Mouse (Mus musculus) midbrain, embryonic 15.5 days (tissue): ENCODE measurements at regions not wholly inside any gene's neighbourhood (a gene's known extent, or its start where the extent isn't known, plus 50 kb on each side); places are given as distances from the start of the nearest gene placed in this dataset.

ENCODE experiments used
- ATAC-seq: fragments of 200-750 bp; cut with Nextera tagmentation; replicated peaks from 2 replicates; pipeline ENCODE4 v1.8.0; 2017; ENCODE audit warnings: moderate TSS enrichment
- H3K27ac ChIP-seq: fragments of 300-500 bp; sonication (generic); 2 replicates; pipeline ENCODE4 v1.5.1; 2015; ENCODE audit warnings: mild to moderate bottlenecking, inconsistent platforms
- H3K27me3 ChIP-seq: fragments of 300-500 bp; sonication (generic); replicated peaks from 2 replicates; pipeline ENCODE4 v1.6.1; 2015; ENCODE audit warnings: inconsistent platforms
- H3K36me3 ChIP-seq: fragments of 300-500 bp; sonication (generic); replicated peaks from 2 replicates; pipeline ENCODE4 v1.6.1; 2015; ENCODE audit warnings: inconsistent platforms
- H3K4me1 ChIP-seq: fragments of 300-500 bp; sonication (generic); 2 replicates; pipeline ENCODE4 v1.6.1; 2015; ENCODE audit warnings: inconsistent platforms
- H3K4me2 ChIP-seq: fragments of 300-500 bp; sonication (generic); 2 replicates; pipeline ENCODE4 v1.6.1; 2015; ENCODE audit warnings: inconsistent platforms, mild to moderate bottlenecking, moderate library complexity
- H3K4me3 ChIP-seq: fragments of 300-500 bp; sonication (generic); 2 replicates; pipeline ENCODE4 v1.5.1; 2015; ENCODE audit warnings: mild to moderate bottlenecking, inconsistent platforms
- H3K9ac ChIP-seq: fragments of 300-500 bp; sonication (generic); 2 replicates; pipeline ENCODE4 v1.6.1; 2015; ENCODE audit warnings: mild to moderate bottlenecking, inconsistent platforms
- H3K9me3 ChIP-seq: fragments of 300-500 bp; sonication (generic); 2 replicates; pipeline ENCODE4 v1.6.1; 2016; ENCODE audit warnings: inconsistent platforms
- WGBS: fragments of 180-500 bp; shearing (Covaris S2); methylation state at CpG from one replicate; pipeline ENCODE4 v1.1.7; 2015; ENCODE audit warnings: mixed read lengths; 5-methylcytosine and 5-hydroxymethylcytosine counted together

DNA sequence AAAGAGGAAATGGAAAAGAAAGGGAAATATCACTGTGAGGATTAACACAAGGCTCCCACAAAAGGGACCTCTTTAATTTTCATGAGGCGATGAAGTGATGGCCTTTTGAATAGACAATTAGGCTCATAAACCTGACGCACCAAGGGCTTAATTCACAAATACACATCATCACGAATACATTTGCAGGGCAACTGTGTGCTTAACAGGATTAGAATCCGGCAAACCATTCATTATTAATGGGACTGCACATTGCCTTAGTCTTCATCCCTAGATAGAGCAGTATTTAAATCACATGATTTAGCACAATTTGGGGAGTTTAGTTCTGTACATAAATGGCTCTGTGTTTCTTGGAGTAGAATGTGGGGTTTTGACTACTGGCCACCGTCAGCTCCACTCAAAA lies 228.4 kb upstream of the Arid1b start:
- WGBS, result 18% methylated on average over 5 of the region's 5 CpGs
- no peak for ATAC-seq
- H3K27me3 ChIP-seq, result no peaks in the 10 kb centered on the region
- no peaks in the 10 kb centered on the region for H3K9me3 ChIP-seq
- no peak overlapping the region for H3K4me3 ChIP-seq
- H3K36me3 ChIP-seq, result no peaks in the 10 kb centered on the region
- H3K4me1 ChIP-seq, result no peaks in the 10 kb centered on the region
- H3K9ac ChIP-seq, result no peak overlapping the region
- H3K27ac ChIP-seq, result no peak overlapping the region
- no peak overlapping the region for H3K4me2 ChIP-seq

DNA sequence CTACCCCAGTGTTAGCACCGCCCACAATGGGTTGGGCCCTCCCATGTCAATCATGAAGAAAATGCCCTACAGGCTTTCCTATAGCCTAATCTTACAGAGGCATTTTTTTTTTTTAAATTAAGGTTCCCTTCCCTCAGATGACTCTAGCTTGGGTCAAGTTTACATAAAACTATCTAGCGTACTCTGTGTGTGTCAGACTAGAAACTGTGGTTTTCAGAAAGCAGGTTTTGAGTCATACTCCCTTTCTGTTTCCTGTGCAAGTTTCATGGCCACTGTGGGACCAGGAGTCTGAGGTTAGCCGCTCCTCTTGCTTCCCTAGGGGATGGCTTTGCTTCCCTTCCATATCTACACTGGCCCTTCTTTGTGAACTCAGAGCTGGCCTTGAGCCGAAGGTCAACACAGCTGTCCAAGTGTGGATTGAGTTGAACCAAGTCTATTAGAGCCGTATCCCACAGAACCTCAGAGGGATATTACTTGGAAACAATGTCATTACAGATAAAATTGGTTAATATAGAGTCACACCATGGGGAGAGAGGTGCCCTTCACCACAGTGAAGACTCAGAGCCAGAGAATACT lies 226.1 kb upstream of the Arid1b start:
- WGBS, result 94% methylated on average over 5 of the region's 5 CpGs
- Histone ChIP-seq H3K4me3 (no peak overlapping the region), H3K9ac (no peak overlapping the region), H3K27ac (no peak overlapping the region), H3K9me3 (no peaks in the 10 kb centered on the region), H3K27me3 (0 out of 2 replicates have a peak, but pooled peaks cover 3% of the 10 kb centered on the region), H3K36me3 (no peaks in the 10 kb centered on the region), H3K4me1 (no peaks in the 10 kb centered on the region), H3K4me2 (no peak overlapping the region)
- ATAC-seq, result no peak

GRCm38 (mm10) chr17:4769284-4769683 lies 224.8 kb upstream of the Arid1b start:
- Histone ChIP-seq H3K9ac (no peak overlapping the region), H3K4me3 (no peak overlapping the region), H3K4me2 (no peak overlapping the region), H3K4me1 (no peaks in the 10 kb centered on the region), H3K36me3 (no peaks in the 10 kb centered on the region), H3K9me3 (no peaks in the 10 kb centered on the region), H3K27me3 (0 out of 2 replicates have a peak, but pooled peaks cover 3% of the 10 kb centered on the region), H3K27ac (no peak overlapping the region)
- ATAC-seq, result no peak
- WGBS, result 65% methylated on average over 4 of the region's 4 CpGs

DNA sequence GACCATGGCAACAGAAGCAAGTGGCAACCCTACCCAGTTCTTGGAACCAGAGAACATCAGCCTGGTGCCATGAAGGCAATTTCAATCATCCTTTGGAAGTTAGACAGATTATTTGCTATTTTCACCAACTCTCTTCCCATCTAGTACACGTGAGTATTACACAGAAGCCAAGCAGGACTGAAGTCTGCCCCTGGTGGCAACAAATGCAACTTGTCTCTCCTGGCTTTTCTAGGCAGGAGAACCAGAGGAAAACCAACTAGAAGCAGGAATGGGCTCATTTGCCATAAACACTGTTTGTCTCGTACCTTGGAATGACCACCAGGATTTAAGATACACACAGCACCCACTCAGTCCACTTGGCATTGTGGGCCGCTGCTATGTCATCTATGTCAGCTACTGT lies 224.1 kb upstream of the Arid1b start:
- Histone ChIP-seq H3K36me3 (no peaks in the 10 kb centered on the region), H3K4me2 (no peak overlapping the region), H3K4me3 (no peak overlapping the region), H3K27me3 (0 out of 2 replicates have a peak, but pooled peaks cover 3% of the 10 kb centered on the region), H3K27ac (no peak overlapping the region), H3K9me3 (no peaks in the 10 kb centered on the region), H3K4me1 (no peaks in the 10 kb centered on the region), H3K9ac (no peak overlapping the region)
- no peak for ATAC-seq
- 86% methylated on average over 3 of the region's 3 CpGs for WGBS

DNA sequence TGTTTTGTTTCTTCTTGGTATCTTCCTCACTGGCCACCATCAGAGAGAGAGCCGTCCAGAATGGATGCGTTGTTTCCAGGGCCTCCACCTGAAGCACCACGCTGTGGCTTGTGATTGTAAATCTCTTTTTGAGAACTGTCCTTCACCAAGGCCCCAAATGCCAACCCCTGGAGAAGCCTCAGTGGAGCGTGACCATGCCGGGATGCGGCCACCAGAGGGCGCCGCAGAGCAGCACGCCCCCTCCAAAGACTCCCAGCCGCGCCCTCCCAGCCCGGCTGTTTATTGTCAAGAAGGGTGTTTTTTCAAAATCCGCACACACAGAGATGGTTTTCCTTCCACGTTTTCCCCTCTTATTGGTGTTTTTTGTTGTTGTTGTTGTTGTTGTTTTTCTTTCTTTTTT lies 216.0 kb upstream of the Arid1b start:
- H3K9ac ChIP-seq, result no peak overlapping the region
- WGBS, result 1% methylated on average over 14 of the region's 14 CpGs

GRCm38 (mm10) chr17:4779017-4779416 lies 215.1 kb upstream of the Arid1b start:
- no peak overlapping the region for H3K9ac ChIP-seq

More for the DNA sequence above, 216.0 kb upstream of the Arid1b start:
- Histone ChIP-seq H3K4me1 (peaks cover 5% of the 10 kb centered on the region; the same call in 1 of the 2 replicates), H3K4me3 (no peak overlapping the region), H3K9me3 (no peaks in the 10 kb centered on the region), H3K4me2 (0 out of 2 replicates have a peak overlapping the region, but pooled peaks have one; percentile 6), H3K27me3 (no peaks in the 10 kb centered on the region), H3K27ac (no peak overlapping the region), H3K36me3 (no peaks in the 10 kb centered on the region)
- 0 out of 2 replicates have a peak, but pooled peaks have one; percentile 24 for ATAC-seq

GRCm38 (mm10) chr17:4781586-4781985 lies 212.5 kb upstream of the Arid1b start:
- no peak overlapping the region for H3K4me3 ChIP-seq
- H3K9me3 ChIP-seq, result no peaks in the 10 kb centered on the region
- H3K4me2 ChIP-seq, result no peak overlapping the region
- H3K27me3 ChIP-seq, result no peaks in the 10 kb centered on the region
- peaks cover 5% of the 10 kb centered on the region; the same call in 1 of the 2 replicates for H3K4me1 ChIP-seq
- no peak for ATAC-seq
- no peak overlapping the region for H3K9ac ChIP-seq
- no peak overlapping the region for H3K27ac ChIP-seq
- WGBS, result 78% methylated on average over 3 of the region's 3 CpGs
- H3K36me3 ChIP-seq, result no peaks in the 10 kb centered on the region

More at GRCm38 (mm10) chr17:4779017-4779416, 215.1 kb upstream of the Arid1b start:
- Histone ChIP-seq H3K36me3 (no peaks in the 10 kb centered on the region), H3K4me3 (no peak overlapping the region), H3K27me3 (no peaks in the 10 kb centered on the region), H3K4me1 (peaks cover 5% of the 10 kb centered on the region; the same call in 1 of the 2 replicates), H3K4me2 (no peak overlapping the region), H3K9me3 (no peaks in the 10 kb centered on the region), H3K27ac (no peak overlapping the region)
- 94% methylated on average over 10 of the region's 10 CpGs for WGBS
- ATAC-seq, result no peak

DNA sequence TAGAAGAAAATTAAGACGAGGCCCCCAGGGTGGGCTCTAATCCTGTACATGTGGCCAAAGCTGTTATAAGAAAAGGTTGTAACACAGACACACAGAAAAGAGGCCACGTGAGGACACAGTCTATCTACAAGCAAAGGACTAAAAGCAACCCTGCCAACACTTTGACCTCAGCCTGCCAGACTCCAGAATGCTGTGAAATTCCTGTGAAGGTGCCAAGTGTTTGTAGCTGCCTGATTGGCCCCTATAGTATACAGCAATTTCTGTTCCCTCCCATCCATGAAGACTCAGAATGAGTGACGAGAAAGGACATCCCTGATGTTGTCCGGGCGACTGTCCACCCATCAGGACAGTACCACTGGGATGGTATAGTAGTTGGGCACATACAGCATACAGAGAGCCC lies 209.8 kb upstream of the Arid1b start:
- H3K9ac ChIP-seq, result no peak overlapping the region
- H3K27me3 ChIP-seq, result no peaks in the 10 kb centered on the region
- no peak overlapping the region for H3K4me3 ChIP-seq
- no peaks in the 10 kb centered on the region for H3K36me3 ChIP-seq
- no peaks in the 10 kb centered on the region for H3K9me3 ChIP-seq
- no peak overlapping the region for H3K27ac ChIP-seq
- no peak overlapping the region for H3K4me2 ChIP-seq
- ATAC-seq, result no peak
- no peaks in the 10 kb centered on the region for H3K4me1 ChIP-seq
- WGBS, result 77% methylated on average over 5 of the region's 5 CpGs

GRCm38 (mm10) chr17:4785281-4785839 lies 208.8 kb upstream of the Arid1b start:
- Histone ChIP-seq H3K27ac (no peak overlapping the region), H3K9me3 (no peaks in the 10 kb centered on the region), H3K4me2 (no peak overlapping the region), H3K9ac (no peak overlapping the region), H3K36me3 (no peaks in the 10 kb centered on the region), H3K4me3 (no peak overlapping the region), H3K27me3 (no peaks in the 10 kb centered on the region), H3K4me1 (no peaks in the 10 kb centered on the region)
- no peak for ATAC-seq
- WGBS, result 74% methylated on average over 6 of the region's 6 CpGs

DNA sequence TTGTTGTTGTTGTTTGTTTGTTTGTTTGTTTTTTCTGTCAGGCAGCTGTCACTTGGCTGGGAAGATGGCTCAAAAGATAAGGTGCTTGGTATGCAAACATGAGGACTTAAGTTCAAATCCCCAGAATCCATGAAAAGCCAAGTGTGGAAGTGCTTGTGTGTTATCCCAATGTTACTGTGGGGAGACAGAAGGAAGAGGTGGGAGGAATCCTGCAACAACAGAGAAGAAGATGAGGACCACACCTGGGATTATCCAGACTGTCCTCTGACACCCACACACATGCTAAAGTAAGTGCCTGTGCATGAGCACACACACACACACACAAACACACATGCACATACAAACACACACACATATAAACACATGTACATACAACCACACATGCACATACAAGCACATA lies 207.6 kb upstream of the Arid1b start:
- no peak overlapping the region for H3K4me3 ChIP-seq
- H3K4me1 ChIP-seq, result no peaks in the 10 kb centered on the region
- no peak overlapping the region for H3K27ac ChIP-seq
- no peak for ATAC-seq
- no peaks in the 10 kb centered on the region for H3K36me3 ChIP-seq
- no peak overlapping the region for H3K4me2 ChIP-seq
- H3K9ac ChIP-seq, result no peak overlapping the region
- no peaks in the 10 kb centered on the region for H3K9me3 ChIP-seq
- H3K27me3 ChIP-seq, result no peaks in the 10 kb centered on the region

- Histone ChIP-seq H3K9ac (no peak overlapping the region), H3K9me3 (no peaks in the 10 kb centered on the region), H3K4me2 (no peak overlapping the region), H3K36me3 (no peaks in the 10 kb centered on the region), H3K4me1 (no peaks in the 10 kb centered on the region), H3K4me3 (no peak overlapping the region), H3K27me3 (no peaks in the 10 kb centered on the region), H3K27ac (no peak overlapping the region)
- ATAC-seq, result no peak
- 85% methylated on average over 10 of the region's 10 CpGs for WGBS
Observed at GRCm38 (mm10) chr17:4791873-4792272, 202.3 kb upstream of the Arid1b start.

DNA sequence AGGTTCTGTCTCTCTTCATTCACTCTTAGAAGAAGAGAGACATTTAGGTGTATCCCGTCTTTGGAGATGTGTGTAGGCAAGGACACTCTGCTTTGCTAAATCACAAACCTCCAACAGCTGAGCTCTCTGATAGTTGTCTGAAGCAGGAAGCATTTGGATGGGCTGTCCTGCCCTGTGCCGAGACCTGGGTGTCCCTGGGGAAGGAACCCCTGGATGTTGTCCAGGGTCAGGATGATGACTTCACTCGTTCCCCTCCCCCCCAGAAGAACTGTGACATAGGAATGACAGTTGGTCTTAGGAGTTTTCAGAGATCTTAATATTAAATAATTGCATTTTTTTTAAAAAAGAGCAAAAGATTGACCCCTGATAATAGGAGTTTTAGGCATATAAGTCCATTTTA lies 197.9 kb upstream of the Arid1b start:
- WGBS, result 76% methylated on average over 3 of the region's 3 CpGs
- Histone ChIP-seq H3K36me3 (no peaks in the 10 kb centered on the region), H3K9ac (no peak overlapping the region), H3K4me1 (no peaks in the 10 kb centered on the region), H3K9me3 (no peaks in the 10 kb centered on the region), H3K27ac (no peak overlapping the region), H3K4me3 (no peak overlapping the region), H3K27me3 (no peaks in the 10 kb centered on the region), H3K4me2 (no peak overlapping the region)
- no peak for ATAC-seq

GRCm38 (mm10) chr17:4804013-4804412 lies 190.1 kb upstream of the Arid1b start:
- Histone ChIP-seq H3K36me3 (no peaks in the 10 kb centered on the region), H3K27me3 (no peaks in the 10 kb centered on the region), H3K27ac (no peak overlapping the region), H3K4me3 (no peak overlapping the region), H3K9me3 (no peaks in the 10 kb centered on the region), H3K9ac (no peak overlapping the region), H3K4me2 (no peak overlapping the region), H3K4me1 (no peaks in the 10 kb centered on the region)
- no peak for ATAC-seq
- 83% methylated on average over 4 of the region's 4 CpGs for WGBS
